Mouse (Mus musculus) G1E (cell line): ENCODE results near the gene Ppp3r1. TPM values are rescaled to one million over a fixed set of nuclear protein-coding genes. Genes with fewer than 3 reads are reported as not detected.

Experiments used
- ATAC-seq: 2 replicates; pipeline ENCODE4 v1.8.0; 2016; ENCODE audit warnings: mild to moderate bottlenecking; ENCODE audit not compliant: insufficient number of reproducible peaks, poor library complexity, low FRiP score, severe bottlenecking; ENCODE audit errors: extremely low read depth
- DNase-seq: peaks from one replicate; pipeline ENCODE4 v3.0.0; 2012; ENCODE audit warnings: low spot score
- H3K27me3 ChIP-seq: 2 replicates; pipeline ENCODE4 v1.6.1; 2012; ENCODE audit warnings: mild to moderate bottlenecking, low read length, inconsistent platforms; ENCODE audit not compliant: insufficient read depth
- H3K36me3 ChIP-seq: replicated peaks from 2 replicates; pipeline ENCODE3; 2012; ENCODE audit warnings: mild to moderate bottlenecking, inconsistent platforms
- H3K4me1 ChIP-seq: 2 replicates; pipeline ENCODE4 v1.6.1; 2012; ENCODE audit warnings: low read depth, low read length, inconsistent platforms, mixed read lengths; ENCODE audit not compliant: insufficient read depth
- H3K4me3 ChIP-seq: 2 replicates; pipeline ENCODE4 v1.5.1; 2012; ENCODE audit warnings: low read depth, mild to moderate bottlenecking, inconsistent platforms, low read length, moderate library complexity, mixed read lengths
- H3K9me3 ChIP-seq: replicated peaks from 2 replicates; pipeline ENCODE4 v1.6.1; 2012; ENCODE audit warnings: inconsistent platforms
- CTCF ChIP-seq: IDR thresholded peaks from 2 replicates; pipeline ENCODE4 v1.5.1; 2012; ENCODE audit warnings: low read depth, low read length, inconsistent platforms, mixed read lengths
- GATA1 ChIP-seq: IDR thresholded peaks from 2 replicates; pipeline ENCODE4 v1.6.1; 2012; ENCODE audit warnings: borderline replicate concordance, low read length, inconsistent platforms, mixed read lengths
- GATA2 ChIP-seq: IDR thresholded peaks from 2 replicates; pipeline ENCODE4 v1.6.1; 2012; ENCODE audit warnings: low read depth, low read length, inconsistent platforms, borderline replicate concordance
- POLR2AphosphoS5 ChIP-seq: IDR thresholded peaks from 2 replicates; pipeline ENCODE4 v1.6.1; 2012; ENCODE audit warnings: low read depth, low read length, inconsistent platforms; ENCODE audit not compliant: insufficient replicate concordance
- TAL1 ChIP-seq: conservative IDR thresholded peaks from 2 replicates; pipeline ENCODE4 v1.6.1; 2012; ENCODE audit warnings: low read depth, low read length, inconsistent platforms, mixed read lengths
- polyA plus RNA-seq: library from polyadenylated mRNA; stranded (reverse); fragments of >175 nt; gene quantifications from 2 replicates; pipeline ENCODE4 v1.2.3, GENCODE M21; 2012
- total RNA-seq, 2 experiments: library from RNA; stranded (forward) in 1 of 2; stranded (reverse) in 1 of 2; fragments of 200-1000 nt in 1 of 2; fragments of >200 nt in 1 of 2; fragmentation: Nextera tagmentation in 1 of 2; gene quantifications; 2 replicates each; pipeline ENCODE4 v1.2.3; 2014 to 2017

Ppp3r1 gene
- total and polyA plus RNA-seq, 3 experiments = 23.0 to 88.5 (median 80.7) TPM

DNA sequence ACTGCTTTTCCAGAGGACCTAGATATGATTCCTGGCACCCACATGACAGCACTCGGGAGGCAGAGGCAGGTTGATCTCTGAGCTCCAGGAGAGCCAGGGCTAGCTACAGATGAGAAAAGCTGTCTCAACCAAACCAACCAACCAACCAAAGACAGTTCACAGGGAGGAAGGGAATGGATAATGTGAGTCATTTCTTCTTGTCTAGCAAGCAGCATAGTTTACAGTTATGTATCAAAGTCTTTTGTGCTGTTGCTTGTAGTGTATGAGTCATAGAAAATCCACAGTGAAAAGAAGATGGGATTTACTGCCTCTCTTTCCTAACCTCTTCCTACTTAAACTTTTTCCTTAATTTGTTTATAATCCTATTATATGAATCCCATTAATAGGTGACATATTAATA, 17.6 kb downstream of the Ppp3r1 start:
- no peak overlapping the region for H3K4me3 ChIP-seq
- peaks cover 33% of the 10 kb centered on the region for H3K36me3 ChIP-seq
- DNase-seq = no peak
- no peaks in the 10 kb centered on the region for H3K27me3 ChIP-seq
- ATAC-seq = no peak
- H3K4me1 ChIP-seq = peaks cover 14% of the 10 kb centered on the region
- no peak for TF ChIP-seq POLR2AphosphoS5
- no peak for TF ChIP-seq GATA1
- TF ChIP-seq CTCF = no peak
- TF ChIP-seq TAL1 = no peak
- no peak for TF ChIP-seq GATA2
- peaks cover 8% of the 10 kb centered on the region for H3K9me3 ChIP-seq

DNA sequence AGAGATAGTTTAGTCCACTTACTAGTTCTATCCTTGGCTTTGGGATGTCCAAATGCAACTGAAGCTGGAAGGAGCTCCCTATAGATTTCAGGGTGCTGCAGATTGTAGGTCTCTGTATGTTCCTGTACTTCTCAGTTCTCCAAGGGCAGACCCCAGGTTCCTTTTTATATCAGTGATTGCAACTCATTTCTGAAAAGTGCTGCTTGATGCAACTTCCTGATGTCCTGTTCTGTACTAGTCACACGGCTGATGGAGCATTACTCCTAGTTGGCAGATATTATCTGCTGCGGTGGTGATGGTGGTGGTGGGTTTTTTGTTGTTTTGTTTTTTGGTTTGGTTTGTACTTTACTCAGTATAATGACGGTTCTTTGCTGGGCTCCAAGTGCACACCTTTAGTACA, 21.7 kb downstream of the Ppp3r1 start:
- no peaks in the 10 kb centered on the region for H3K27me3 ChIP-seq
- DNase-seq (no peak), ATAC-seq (no peak)
- no peaks in the 10 kb centered on the region for H3K9me3 ChIP-seq
- peaks cover 31% of the 10 kb centered on the region for H3K36me3 ChIP-seq
- peaks cover 32% of the 10 kb centered on the region for H3K4me1 ChIP-seq
- no peak overlapping the region for H3K4me3 ChIP-seq
- no peak for TF ChIP-seq GATA2
- no peak for TF ChIP-seq CTCF
- TF ChIP-seq POLR2AphosphoS5 = no peak
- TF ChIP-seq TAL1 = no peak
- TF ChIP-seq GATA1 = no peak

DNA sequence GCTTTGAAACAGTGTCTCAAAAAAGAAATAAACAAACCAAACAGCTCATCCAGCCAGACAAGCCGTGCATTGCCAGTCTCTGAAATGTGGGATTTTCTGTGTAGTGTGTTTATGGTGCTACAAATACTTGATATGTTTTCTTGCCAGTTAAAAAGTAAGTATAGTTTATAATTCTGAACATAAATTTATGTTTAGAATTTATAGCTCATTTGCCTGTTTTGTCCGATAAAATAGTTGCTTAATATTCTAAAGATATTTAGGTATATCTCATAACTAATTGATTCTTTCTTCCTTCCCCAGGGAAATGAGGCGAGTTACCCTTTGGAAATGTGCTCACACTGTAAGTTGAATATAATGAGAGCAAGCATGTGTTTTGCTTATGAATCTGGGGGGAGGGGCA, 22.7 kb downstream of the Ppp3r1 start, which contains the start of gene Wdr92:
Gene Wdr92, plus strand, starts transcription at position 301 of the 400 bp plus-strand sequence.
- Histone ChIP-seq H3K36me3 (peaks cover 36% of the 10 kb centered on the region), H3K4me1 (peaks cover 32% of the 10 kb centered on the region), H3K27me3 (no peaks in the 10 kb centered on the region), H3K9me3 (no peaks in the 10 kb centered on the region), H3K4me3 (no peak within 1 kb of the TSS)
- no peak for DNase-seq
- no peak for ATAC-seq
- TF ChIP-seq GATA1 = no peak
- no peak for TF ChIP-seq CTCF
- TF ChIP-seq POLR2AphosphoS5 = no peak
- TF ChIP-seq GATA2 = no peak
- no peak for TF ChIP-seq TAL1

DNA sequence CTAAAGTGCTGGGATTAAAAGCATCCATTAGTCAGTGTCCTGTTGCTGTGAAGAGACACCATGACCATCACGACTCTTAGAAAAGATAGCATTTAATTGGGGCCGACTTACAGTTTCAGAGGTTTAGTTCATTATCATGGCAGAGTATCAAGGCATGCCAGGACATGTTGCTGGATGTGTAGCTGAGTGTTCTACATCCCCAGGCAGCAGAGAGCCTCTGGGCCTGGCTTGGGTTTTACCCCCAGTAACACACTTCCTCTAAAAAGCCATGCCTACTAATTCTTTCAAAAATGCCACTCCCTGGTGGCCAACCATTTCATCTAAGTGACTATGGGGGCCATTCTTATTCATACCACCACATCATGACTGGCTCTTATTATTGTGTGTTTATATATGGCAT, 24.1 kb downstream of the Ppp3r1 start:
- no peaks in the 10 kb centered on the region for H3K27me3 ChIP-seq

DNA sequence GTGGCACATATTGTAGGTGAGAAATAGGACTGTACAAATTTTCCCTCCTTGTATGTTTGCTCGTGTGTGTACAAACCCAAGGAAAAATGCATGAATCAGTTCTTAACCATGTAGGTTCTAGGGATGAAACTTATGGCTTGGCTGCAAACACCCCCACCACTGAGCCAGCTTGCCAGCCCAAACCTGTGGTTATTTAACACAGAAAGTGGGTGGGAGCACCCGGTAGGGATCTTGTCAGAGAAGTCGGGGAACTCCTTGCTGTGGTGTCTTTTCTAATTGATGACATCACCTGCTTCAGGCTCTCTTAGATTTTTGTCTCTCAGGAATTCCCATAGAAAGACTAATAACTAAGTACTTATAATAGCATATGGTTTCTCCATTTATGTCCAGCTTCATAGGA, 28.6 kb downstream of the Ppp3r1 start:
- Histone ChIP-seq H3K36me3 (peaks cover 63% of the 10 kb centered on the region), H3K4me1 (peaks cover 17% of the 10 kb centered on the region), H3K27me3 (no peaks in the 10 kb centered on the region), H3K4me3 (no peak overlapping the region), H3K9me3 (no peaks in the 10 kb centered on the region)
- ATAC-seq (no peak), DNase-seq (no peak)
- TF ChIP-seq GATA2 (no peak), GATA1 (no peak), TAL1 (no peak), CTCF (no peak), POLR2AphosphoS5 (no peak)

More for the DNA sequence above, 24.1 kb downstream of the Ppp3r1 start:
- no peak for TF ChIP-seq GATA1
- ATAC-seq = no peak
- no peak for DNase-seq
- Histone ChIP-seq H3K9me3 (no peaks in the 10 kb centered on the region), H3K4me1 (peaks cover 32% of the 10 kb centered on the region), H3K36me3 (peaks cover 41% of the 10 kb centered on the region), H3K4me3 (no peak overlapping the region)

DNA sequence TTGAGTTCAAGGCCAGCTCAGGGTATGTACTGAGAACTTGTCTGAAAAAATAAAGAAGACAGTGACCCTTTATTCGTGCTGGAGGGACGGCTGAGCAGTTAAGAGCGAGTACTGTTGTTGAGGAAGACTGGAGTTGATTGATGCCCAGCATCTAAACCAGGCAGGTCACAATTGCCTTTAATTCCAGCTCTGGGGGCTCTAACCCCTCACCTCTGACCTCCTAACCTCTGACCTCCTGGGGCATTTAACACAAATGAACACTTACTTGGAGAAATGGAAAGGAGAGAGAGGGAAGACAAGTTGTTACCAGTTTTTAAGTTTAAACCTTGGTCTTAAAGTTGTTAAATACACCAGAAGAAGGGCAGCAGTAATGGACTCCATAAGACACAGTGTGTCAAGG, 29.7 kb downstream of the Ppp3r1 start:
- Histone ChIP-seq H3K4me1 (peaks cover 7% of the 10 kb centered on the region; the same call in 1 of the 2 replicates), H3K27me3 (no peaks in the 10 kb centered on the region), H3K36me3 (peaks cover 61% of the 10 kb centered on the region), H3K9me3 (no peaks in the 10 kb centered on the region), H3K4me3 (no peak overlapping the region)
- ATAC-seq (no peak), DNase-seq (no peak)
- TF ChIP-seq CTCF = no peak
- TF ChIP-seq GATA2 = no peak
- no peak for TF ChIP-seq GATA1
- no peak for TF ChIP-seq TAL1
- no peak for TF ChIP-seq POLR2AphosphoS5

DNA sequence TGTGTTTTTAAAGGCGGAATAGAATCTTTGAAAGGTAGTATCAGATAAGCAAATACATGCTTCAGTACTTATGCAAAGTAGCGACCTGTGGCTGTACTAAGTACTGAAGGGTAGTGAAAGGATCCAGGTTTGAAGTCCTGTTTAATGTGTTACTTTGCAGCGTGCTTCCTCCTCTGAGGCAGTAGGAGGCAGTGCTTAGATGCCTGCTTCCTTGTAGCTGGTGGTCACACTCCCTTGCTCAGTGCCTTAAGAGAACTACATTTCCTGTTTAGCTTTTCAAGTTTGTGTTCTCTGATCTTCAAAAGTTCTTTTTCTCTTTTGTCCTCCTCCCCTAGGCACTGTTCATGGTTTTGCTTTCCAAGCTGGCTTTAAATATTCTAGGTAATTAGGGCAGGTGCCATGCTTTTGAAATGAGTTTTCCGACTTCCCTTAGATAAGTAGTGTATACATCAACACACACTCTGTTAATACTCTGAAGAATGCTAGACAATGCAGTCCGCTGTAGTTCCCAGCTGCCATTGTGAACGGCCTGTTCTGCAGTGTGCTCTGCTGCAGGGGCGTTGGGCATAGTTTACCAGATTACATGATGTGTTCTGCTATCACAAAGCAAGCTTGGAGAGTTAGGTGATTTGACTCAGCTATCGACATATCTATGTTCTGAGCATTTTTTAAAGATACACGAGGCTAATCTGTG, 33.2 kb downstream of the Ppp3r1 start:
- H3K36me3 ChIP-seq = peaks cover 74% of the 10 kb centered on the region
- no peak for DNase-seq
- ATAC-seq = no peak

More for the DNA sequence above, 33.2 kb downstream of the Ppp3r1 start:
- no peaks in the 10 kb centered on the region for H3K9me3 ChIP-seq
- no peaks in the 10 kb centered on the region; the same call in 1 of the 2 replicates for H3K4me1 ChIP-seq
- no peak overlapping the region for H3K4me3 ChIP-seq
- no peaks in the 10 kb centered on the region for H3K27me3 ChIP-seq
- TF ChIP-seq CTCF (no peak), TAL1 (no peak), GATA1 (no peak), GATA2 (no peak), POLR2AphosphoS5 (no peak)
